8 mouse cellular contexts compared by ENCODE assay signal in genomic region chr5:123394957-123395881, GRCm38 (mm10). TPM values are rescaled to one million over a fixed set of nuclear protein-coding genes. Genes with fewer than 3 reads are reported as not detected.
A peak's percentile ranks its signal among the peaks of the same experiment; 100 is the strongest.
DNase-seq lines count a peak whose midpoint lies in the region; ATAC-seq lines count a peak whose summit lies in the region.

No protein-coding gene starts in this region.

- ATAC-seq in liver, embryonic 15.5 days (ENCODE audit: insufficient read depth): peak; percentile 43
- ATAC-seq in neural tube, embryonic 15.5 days (ENCODE audit: low FRiP score): peak; percentile 40

- under 1% methylated on average over 65 of the region's 65 CpGs for WGBS in liver, embryonic 15.5 days (ENCODE audit: insufficient replicate concordance)
- under 1% methylated on average over 65 of the region's 65 CpGs for WGBS in neural tube, embryonic 15.5 days

- peaks cover 3% of the 10 kb centered on the region; the same call in 1 of the 2 replicates for H3K27me3 ChIP-seq in liver, embryonic 15.5 days
- no peaks in the 10 kb centered on the region for H3K27me3 ChIP-seq in neural tube, embryonic 15.5 days (replicated peaks)

- H3K4me1 ChIP-seq in liver, embryonic 15.5 days (replicated peaks): peaks cover 56% of the 10 kb centered on the region
- peaks cover 46% of the 10 kb centered on the region for H3K4me1 ChIP-seq in neural tube, embryonic 15.5 days

- no peaks in the 10 kb centered on the region for H3K9me3 ChIP-seq in liver, embryonic 15.5 days (replicated peaks)
- no peaks in the 10 kb centered on the region for H3K9me3 ChIP-seq in neural tube, embryonic 15.5 days (replicated peaks)

- intact Hi-C loops in heart, postnatal 14 days (cut with DNase I): loop anchor here (2.0 kb wide), 2 partner anchors 16 to 38 kb away; no protein-coding TSS in a partner anchor

- DNase-seq in adrenal gland, postnatal 36 days: peak; percentile 23 to 26
- no peak for DNase-seq in adrenal gland, postnatal 10 days
- DNase-seq in B cell, adult 2 months: peak; percentile 59 to 62
- peak; percentile 55 for DNase-seq in embryo, embryonic 11 days
- peak; percentile 35 to 37 for DNase-seq in heart, postnatal 14 days
- no peak for DNase-seq in right cerebral cortex, postnatal 4 days

- peak overlapping the region; percentile 80 for H3K9ac ChIP-seq in liver, embryonic 15.5 days
- peak overlapping the region; percentile 98 for H3K9ac ChIP-seq in neural tube, embryonic 15.5 days (replicated peaks)

- peak overlapping the region; percentile 100 for H3K4me2 ChIP-seq in liver, embryonic 15.5 days
- peak overlapping the region; percentile 79 for H3K4me2 ChIP-seq in neural tube, embryonic 15.5 days

- H3K4me3 ChIP-seq in liver, embryonic 15.5 days (replicated peaks): peak overlapping the region; percentile 84
- H3K4me3 ChIP-seq in neural tube, embryonic 15.5 days (replicated peaks): peak overlapping the region; percentile 91

- no peaks in the 10 kb centered on the region for H3K36me3 ChIP-seq in liver, embryonic 15.5 days (replicated peaks)
- H3K36me3 ChIP-seq in neural tube, embryonic 15.5 days: no peaks in the 10 kb centered on the region

- H3K27ac ChIP-seq in liver, embryonic 15.5 days (replicated peaks): peak overlapping the region; percentile 69
- H3K27ac ChIP-seq in neural tube, embryonic 15.5 days (replicated peaks): peak overlapping the region; percentile 86

RNA-seq across cellular contexts. Expression of gene Mlxip, which starts 0.6 kb away (rescaled TPM):
- total RNA-seq in adrenal gland, postnatal 36 days (2021): 10 to 100 TPM; 22.7 to 25.9 TPM
- 10 to 100 TPM; 24.4 to 27.8 TPM for total RNA-seq in adrenal gland, postnatal 10 days (2021)
- total RNA-seq in heart, postnatal 14 days (2021): 10 to 100 TPM; 29.0 to 29.9 TPM
- polyA plus RNA-seq in liver, embryonic 15.5 days (2015; fragmentation: Nextera tagmentation; extraction: Ambion mirVana): 3.5 and 3.7 TPM in 2 replicates
- 19.3 and 19.4 TPM in 2 replicates for polyA plus RNA-seq in neural tube, embryonic 15.5 days (2015; fragmentation: Nextera tagmentation; extraction: Ambion mirVana)

RNA-seq across cellular contexts. Expression of gene Bcl7a, which starts 51.6 kb away (rescaled TPM):
- total RNA-seq in adrenal gland, postnatal 36 days (2021): 10 to 100 TPM in 1 of 2 experiments, 1 to 10 TPM in 1; 7.0 to 10.1 TPM
- total RNA-seq in adrenal gland, postnatal 10 days (2021): 10 to 100 TPM; 14.1 to 20.6 TPM
- total RNA-seq in heart, postnatal 14 days (2021): 1 to 10 TPM; 9.1 to 9.5 TPM
- polyA plus RNA-seq in liver, embryonic 15.5 days (2015; fragmentation: Nextera tagmentation; extraction: Ambion mirVana): 5.6 and 5.9 TPM in 2 replicates
- 30.2 and 31.0 TPM in 2 replicates for polyA plus RNA-seq in neural tube, embryonic 15.5 days (2015; fragmentation: Nextera tagmentation; extraction: Ambion mirVana)

Comparison
In these comparisons a context has a peak if more than half of its experiments do, and no peak if none do; other contexts are left out.
1. DNase-seq: peak in adrenal gland, postnatal 36 days (2 of 2), B cell, adult 2 months (2 of 2), embryo, embryonic 11 days (single experiment) and heart, postnatal 14 days (2 of 2); none in adrenal gland, postnatal 10 days (single experiment) and right cerebral cortex, postnatal 4 days (single experiment).